Mouse (Mus musculus): ENCODE data around the gene Lrp1.

The Lrp1 gene

DNA sequence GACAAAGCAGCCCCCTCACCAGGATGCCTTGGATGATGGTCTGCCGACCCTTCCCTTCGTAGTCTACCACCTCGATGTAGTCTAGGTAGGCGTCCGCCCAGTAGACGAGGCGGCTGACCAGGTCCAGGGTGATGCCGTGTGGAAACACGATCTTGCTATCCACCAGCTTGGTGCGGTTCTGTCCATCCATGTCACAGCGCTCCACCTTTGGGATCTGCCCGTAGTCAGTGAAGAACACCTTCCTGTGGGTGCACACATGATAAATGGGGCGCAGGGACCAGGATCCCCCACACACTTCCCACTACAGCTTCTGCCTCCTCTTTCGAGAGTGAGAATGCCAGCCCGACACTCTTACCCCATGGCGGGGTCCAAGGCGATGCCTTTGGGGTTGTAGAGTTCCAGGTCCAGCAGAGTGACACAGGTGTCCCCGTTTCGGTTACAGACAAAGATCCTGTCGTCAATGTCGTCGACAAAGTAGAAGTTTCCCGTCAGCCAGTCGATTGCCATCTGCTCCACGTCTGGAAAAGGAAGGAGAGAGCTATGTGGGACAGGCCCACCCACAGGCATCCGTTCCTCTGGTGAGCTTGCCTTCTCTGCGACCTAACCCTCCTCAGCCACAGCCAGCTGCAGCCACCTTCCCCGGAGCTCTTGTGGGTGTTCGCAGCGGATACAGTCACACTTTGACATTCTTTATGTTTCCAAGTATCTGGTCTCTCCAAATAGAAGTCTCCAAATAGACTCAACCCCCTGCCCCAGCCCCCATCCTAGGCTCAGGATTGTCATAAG, 25.8 kb downstream of the Lrp1 start:
- in situ Hi-C loops (cut with MboI; ENCODE audit: low sequenced_read_pairs): no loop called here

DNA sequence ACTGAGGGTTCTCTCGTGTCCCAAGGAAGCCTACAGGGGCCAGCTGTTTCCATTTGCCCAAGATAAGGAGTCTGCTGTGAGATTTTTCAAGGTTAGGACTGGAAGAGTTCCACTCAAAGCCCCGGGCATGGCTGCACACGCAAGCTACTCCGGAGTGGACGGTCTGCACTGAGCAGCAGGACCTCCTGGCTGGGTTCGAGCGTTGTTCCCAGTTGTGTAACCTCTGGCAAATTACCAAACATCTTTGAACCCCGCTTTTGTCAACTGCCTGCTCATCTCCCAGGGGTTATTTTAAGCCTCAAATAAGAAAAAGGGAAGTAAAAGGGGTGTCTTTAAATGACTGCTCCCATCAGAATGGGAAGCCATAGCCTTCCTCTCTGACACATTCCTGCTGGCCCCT, 26.5 kb downstream of the Lrp1 start:
- in situ Hi-C loops (cut with MboI; ENCODE audit: low sequenced_read_pairs): no loop called here

DNA sequence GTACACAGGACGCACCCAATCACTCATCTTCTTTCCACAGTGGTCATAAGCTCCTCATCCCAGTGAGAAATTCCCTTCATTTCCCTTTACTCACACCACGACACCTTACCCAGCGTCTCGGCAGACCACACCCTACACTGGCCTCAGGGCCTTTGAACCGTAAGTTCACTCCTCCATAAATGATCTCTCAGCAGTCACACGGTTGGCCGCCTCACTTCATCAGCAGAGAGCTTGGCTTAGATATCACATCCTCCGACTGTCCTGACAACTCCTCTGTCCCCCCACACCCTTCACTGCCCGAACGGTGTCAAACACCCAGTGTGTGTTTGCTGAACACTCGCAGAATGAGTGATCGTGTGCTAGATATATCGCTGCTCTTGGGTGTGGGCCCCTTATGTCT, 28.1 kb downstream of the Lrp1 start:
- in situ Hi-C loops (cut with MboI; ENCODE audit: low sequenced_read_pairs): no loop called here

- in situ Hi-C loops (cut with MboI; ENCODE audit: low sequenced_read_pairs): no loop called here
These were observed 28.5 kb downstream of the Lrp1 start for GRCm38 (mm10) chr10:127592423-127592822.

DNA sequence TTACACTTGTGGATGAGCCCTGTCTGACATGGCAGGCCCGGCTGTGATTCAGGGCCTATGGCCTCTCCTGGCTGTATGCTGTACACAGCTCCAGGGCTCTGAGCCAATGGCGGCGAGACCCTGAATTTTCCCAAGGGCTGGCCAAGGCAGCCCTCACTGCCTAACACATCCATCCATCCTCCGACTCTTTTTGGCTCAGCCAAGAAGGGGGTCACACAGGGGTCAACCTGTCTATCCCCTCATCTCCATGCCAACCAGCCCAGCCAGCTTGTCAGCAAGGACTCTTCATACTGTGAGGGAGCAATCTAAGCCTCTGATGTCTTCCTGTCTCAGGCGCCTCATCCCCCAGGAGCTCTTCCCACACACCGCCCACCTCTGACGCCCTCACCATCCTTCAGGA, 29.4 kb downstream of the Lrp1 start:
- in situ Hi-C loops (cut with MboI; ENCODE audit: low sequenced_read_pairs): no loop called here

GRCm38 (mm10) chr10:127590831-127591451, 30.0 kb downstream of the Lrp1 start:
- in situ Hi-C loops (cut with MboI; ENCODE audit: low sequenced_read_pairs): no loop called here

- in situ Hi-C loops (cut with MboI; ENCODE audit: low sequenced_read_pairs): no loop called here
These were observed 30.7 kb downstream of the Lrp1 start for GRCm38 (mm10) chr10:127590256-127590655.

DNA sequence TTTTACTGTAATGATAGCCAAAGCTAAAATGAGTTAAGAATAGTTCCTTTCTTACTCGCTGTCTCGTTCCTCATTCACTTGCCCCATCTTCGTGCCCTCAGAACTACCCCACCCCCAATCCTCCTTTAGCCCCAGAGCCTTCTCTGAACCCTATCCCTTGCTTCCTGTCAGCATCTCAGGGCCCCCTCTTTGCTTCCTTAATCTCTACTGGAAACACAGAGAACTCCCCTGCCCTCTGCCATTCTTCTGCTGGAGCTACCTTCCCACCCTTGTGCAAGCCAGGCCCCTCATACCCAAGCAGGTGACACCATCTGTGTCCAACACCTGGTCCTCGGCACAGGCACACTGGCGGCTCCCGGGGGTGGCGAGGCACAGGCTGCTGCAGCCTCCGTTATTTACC, 33.2 kb downstream of the Lrp1 start:
- in situ Hi-C loops (cut with MboI; ENCODE audit: low sequenced_read_pairs): no loop called here

DNA sequence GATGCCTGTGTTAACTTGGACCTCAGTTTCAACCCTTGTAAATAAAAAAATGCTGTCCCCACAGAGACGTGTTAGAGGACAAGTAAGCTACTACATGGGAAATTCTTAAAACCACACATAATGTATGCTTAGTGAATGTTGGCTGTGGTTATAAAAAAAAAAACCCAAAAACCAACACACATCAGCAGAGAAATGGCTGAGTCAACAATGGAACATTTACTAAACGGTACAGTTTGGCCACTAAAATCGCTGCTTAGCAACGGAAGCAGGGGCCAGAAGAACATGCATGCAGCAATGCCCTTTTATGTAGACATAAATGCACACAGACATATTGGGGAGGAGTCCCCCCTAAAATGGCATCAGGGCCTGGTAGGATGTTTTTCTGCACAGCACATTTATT, 34.7 kb downstream of the Lrp1 start:
- in situ Hi-C loops (cut with MboI; ENCODE audit: low sequenced_read_pairs): no loop called here

- in situ Hi-C loops (cut with MboI; ENCODE audit: low sequenced_read_pairs): no loop called here
These were observed 35.4 kb downstream of the Lrp1 start for GRCm38 (mm10) chr10:127585598-127585997.

GRCm38 (mm10) chr10:127583649-127584048, 37.3 kb downstream of the Lrp1 start:
- in situ Hi-C loops (cut with MboI; ENCODE audit: low sequenced_read_pairs): no loop called here

DNA sequence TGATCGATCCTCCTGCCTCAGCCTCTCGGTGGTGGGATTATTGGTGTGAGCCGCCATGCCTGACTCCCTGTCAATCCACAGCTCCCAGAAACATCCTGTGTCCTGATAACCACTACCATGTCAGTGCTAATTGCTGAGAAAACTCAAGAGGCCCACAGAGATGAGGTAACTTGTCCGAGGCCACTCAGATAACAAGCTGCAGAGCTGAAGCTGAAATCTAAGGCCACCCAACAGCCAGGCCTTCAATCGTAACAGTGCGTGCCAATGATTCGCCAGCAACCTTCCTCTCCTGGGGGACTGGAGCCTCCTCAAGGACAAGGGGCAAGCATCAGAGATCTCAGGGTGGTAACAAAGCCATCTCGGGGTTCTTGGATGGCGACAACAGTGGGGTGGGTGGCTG, 39.7 kb downstream of the Lrp1 start:
- in situ Hi-C loops (cut with MboI; ENCODE audit: low sequenced_read_pairs): no loop called here

- in situ Hi-C loops (cut with MboI; ENCODE audit: low sequenced_read_pairs): loop anchor here (10.0 kb wide), 1 partner anchor 57 kb away; no protein-coding TSS in a partner anchor
These were observed 43.0 kb downstream of the Lrp1 start for GRCm38 (mm10) chr10:127577982-127578381.

DNA sequence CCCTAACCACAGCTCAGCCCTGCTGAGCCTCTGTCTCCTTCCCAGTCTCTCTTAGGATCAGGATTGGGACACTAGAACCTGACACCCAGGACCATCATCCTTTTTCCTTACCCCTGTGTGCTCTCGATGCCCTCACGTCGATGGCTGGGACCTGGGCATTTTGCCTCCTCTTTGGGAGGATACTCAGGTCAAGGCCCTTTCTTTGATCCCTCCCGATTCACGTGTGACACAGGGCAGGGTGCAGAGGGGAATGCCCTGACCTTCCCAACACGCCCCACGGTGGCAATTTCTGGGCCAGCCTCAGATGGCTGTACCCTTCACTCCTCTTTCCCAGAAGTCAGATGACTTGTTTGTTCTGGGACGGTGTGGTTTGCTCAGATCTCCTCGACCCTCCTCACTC, 43.8 kb downstream of the Lrp1 start:
- in situ Hi-C loops (cut with MboI; ENCODE audit: low sequenced_read_pairs): loop anchor here (10.0 kb wide), 1 partner anchor 58 kb away; no protein-coding TSS in a partner anchor

- in situ Hi-C loops (cut with MboI; ENCODE audit: low sequenced_read_pairs): loop anchor here (10.0 kb wide), 1 partner anchor 58 kb away; no protein-coding TSS in a partner anchor
These were observed 44.5 kb downstream of the Lrp1 start for GRCm38 (mm10) chr10:127576381-127576961.

- in situ Hi-C loops (cut with MboI; ENCODE audit: low sequenced_read_pairs): loop anchor here (10.0 kb wide), 1 partner anchor 59 kb away; no protein-coding TSS in a partner anchor
These were observed 45.2 kb downstream of the Lrp1 start for GRCm38 (mm10) chr10:127575741-127576140.

- in situ Hi-C loops (cut with MboI; ENCODE audit: low sequenced_read_pairs): loop anchor here (10.0 kb wide), 1 partner anchor 63 kb away; no protein-coding TSS in a partner anchor
These were observed 48.7 kb downstream of the Lrp1 start for GRCm38 (mm10) chr10:127572281-127572680.

DNA sequence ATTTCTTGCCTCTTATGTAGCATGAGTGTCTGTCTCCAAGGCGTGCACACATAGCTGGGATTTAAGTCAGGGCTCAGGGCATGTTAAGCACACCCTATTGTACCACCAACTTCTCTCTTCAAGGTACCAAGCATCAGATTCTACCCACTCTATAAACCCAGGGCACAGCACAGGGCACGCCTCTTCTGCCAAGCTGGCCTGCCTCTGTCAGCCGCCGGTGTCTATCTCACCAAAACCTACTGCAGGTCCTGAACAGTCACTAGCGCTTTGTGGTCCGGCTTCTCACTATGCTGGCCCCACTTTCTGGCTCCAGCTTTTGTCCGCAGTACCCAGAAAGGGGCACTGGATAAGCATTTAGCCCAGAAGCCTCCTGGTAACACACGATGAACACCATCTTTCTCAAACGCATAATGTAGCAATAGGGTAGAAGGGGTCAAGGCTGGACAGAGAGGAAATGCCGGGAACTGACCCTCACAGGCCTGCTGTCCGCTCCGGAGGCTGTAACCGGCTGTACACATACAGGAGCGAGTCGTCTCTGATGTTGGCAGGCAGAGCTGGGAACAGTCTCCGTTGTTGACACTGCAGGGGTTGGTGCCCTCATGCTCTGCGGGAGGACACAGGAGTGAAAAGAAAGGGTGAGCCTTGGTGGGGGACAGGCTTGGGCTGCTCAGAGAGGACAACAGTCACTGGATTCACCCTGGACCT, 49.9 kb downstream of the Lrp1 start:
- in situ Hi-C loops (cut with MboI; ENCODE audit: low sequenced_read_pairs): loop anchor here (10.0 kb wide), 1 partner anchor 64 kb away; no protein-coding TSS in a partner anchor

GRCm38 (mm10) chr10:127570384-127570783, 50.6 kb downstream of the Lrp1 start:
- in situ Hi-C loops (cut with MboI; ENCODE audit: low sequenced_read_pairs): loop anchor here (10.0 kb wide), 1 partner anchor 64 kb away; no protein-coding TSS in a partner anchor

DNA sequence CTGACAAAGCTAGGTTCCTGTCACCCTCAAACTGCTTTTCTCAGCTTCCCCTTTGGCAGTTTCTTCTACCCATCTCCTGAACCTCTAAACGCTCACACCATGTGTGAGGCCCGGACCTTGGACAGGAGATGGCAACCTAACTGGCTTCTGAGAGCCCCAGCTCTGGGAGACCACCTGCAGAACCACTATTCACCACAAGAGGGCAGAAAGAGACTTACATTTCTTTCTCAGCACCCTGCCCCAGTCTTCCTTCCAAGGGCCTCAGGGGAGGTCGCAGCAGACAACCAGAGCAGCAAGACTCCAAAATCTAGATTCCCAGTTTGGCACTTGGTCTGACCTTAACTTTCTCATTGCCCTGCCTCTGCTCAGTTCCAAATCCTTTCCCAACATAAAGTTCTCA, 51.5 kb downstream of the Lrp1 start:
- in situ Hi-C loops (cut with MboI; ENCODE audit: low sequenced_read_pairs): no loop called here

All from CH12F3 (cell line).